Mouse (Mus musculus) heart, embryonic 13.5 days (tissue): ENCODE measurements around the gene Slc24a4. TPM values are rescaled to one million over a fixed set of nuclear protein-coding genes. Genes with fewer than 3 reads are reported as not detected.

Source experiments
- ATAC-seq: fragments of 200-750 bp; cut with Nextera tagmentation; 2 replicates; pipeline ENCODE4 v1.8.0; 2017; ENCODE audit warnings: moderate TSS enrichment; ENCODE audit not compliant: insufficient number of reproducible peaks, low FRiP score, low TSS enrichment; ENCODE audit errors: extremely low read depth
- H3K27ac ChIP-seq: fragments of 300-500 bp; sonication (generic); replicated peaks from 2 replicates; pipeline ENCODE4 v1.5.1; 2015; ENCODE audit warnings: moderate library complexity, mild to moderate bottlenecking, inconsistent platforms
- H3K27me3 ChIP-seq: fragments of 300-500 bp; sonication (generic); replicated peaks from 2 replicates; pipeline ENCODE4 v1.6.1; 2015; ENCODE audit warnings: mild to moderate bottlenecking, inconsistent platforms
- H3K36me3 ChIP-seq: fragments of 300-500 bp; sonication (generic); 2 replicates; pipeline ENCODE4 v1.6.1; 2015; ENCODE audit warnings: mild to moderate bottlenecking, inconsistent platforms
- H3K4me1 ChIP-seq: fragments of 300-500 bp; sonication (generic); 2 replicates; pipeline ENCODE4 v1.6.1; 2015; ENCODE audit warnings: inconsistent platforms
- H3K4me2 ChIP-seq: fragments of 300-500 bp; sonication (generic); 2 replicates; pipeline ENCODE4 v1.6.1; 2015; ENCODE audit warnings: inconsistent platforms, mild to moderate bottlenecking, moderate library complexity
- H3K4me3 ChIP-seq: fragments of 300-500 bp; sonication (generic); 2 replicates; pipeline ENCODE4 v1.5.1; 2015; ENCODE audit warnings: moderate library complexity, mild to moderate bottlenecking, inconsistent platforms
- H3K9ac ChIP-seq: fragments of 300-500 bp; sonication (generic); 2 replicates; pipeline ENCODE4 v1.6.1; 2015; ENCODE audit warnings: inconsistent platforms, mild to moderate bottlenecking, moderate library complexity
- H3K9me3 ChIP-seq: fragments of 300-500 bp; sonication (generic); 2 replicates; pipeline ENCODE4 v1.6.1; 2016; ENCODE audit warnings: inconsistent platforms
- WGBS: fragments of 180-500 bp; shearing (Covaris S2); methylation state at CpG from one replicate; pipeline ENCODE4 v1.1.7; 2015; ENCODE audit warnings: mixed read lengths; 5-methylcytosine and 5-hydroxymethylcytosine counted together
- polyA plus RNA-seq: library from polyadenylated mRNA; unstranded; fragments of >200 nt; fragmentation: Nextera tagmentation; extraction: Ambion mirVana; gene quantifications from 2 replicates; pipeline ENCODE4 v1.2.1, GENCODE M21; 2015

Gene Slc24a4
- polyA plus RNA-seq, 1 experiment from 2014 or later: 2.8 TPM

GRCm38 (mm10) chr12:102310261-102310660, 181.7 kb downstream of the Slc24a4 start:
- whole genome bisulfite sequencing: 94% methylated on average over 3 of the region's 3 CpGs
- Histone ChIP-seq H3K36me3 (peaks cover 31% of the 10 kb centered on the region), H3K4me2 (no peak overlapping the region), H3K4me1 (peaks cover 52% of the 10 kb centered on the region), H3K4me3 (no peak overlapping the region), H3K27me3 (no peaks in the 10 kb centered on the region), H3K9me3 (no peaks in the 10 kb centered on the region), H3K27ac (no peak overlapping the region), H3K9ac (no peak overlapping the region)
- no peak for ATAC-seq

DNA sequence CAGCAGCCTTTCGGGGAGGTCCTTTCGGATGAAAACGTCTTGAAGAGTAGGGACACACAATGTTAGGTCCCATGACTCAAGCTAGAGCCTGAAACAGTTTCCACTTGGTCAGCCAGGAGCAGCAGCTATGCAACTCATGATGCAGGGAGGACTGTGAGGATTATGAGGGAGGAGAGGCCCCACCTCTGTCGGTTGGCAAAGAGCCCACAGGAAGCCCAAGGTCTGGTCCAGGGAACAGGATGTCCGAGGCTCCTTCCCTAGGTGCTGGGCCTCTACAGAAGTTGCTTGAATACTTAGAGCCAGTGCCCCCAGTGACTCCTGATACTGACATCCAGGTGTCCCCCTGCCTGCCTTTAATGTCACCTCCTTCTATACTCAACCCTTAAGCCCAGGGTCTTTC, 182.9 kb downstream of the Slc24a4 start:
- no peaks in the 10 kb centered on the region for H3K9me3 ChIP-seq
- 75% methylated on average over 5 of the region's 5 CpGs for WGBS

More for the DNA sequence above, 182.9 kb downstream of the Slc24a4 start:
- no peak for ATAC-seq
- H3K9ac ChIP-seq: no peak overlapping the region
- no peak overlapping the region for H3K4me3 ChIP-seq
- peaks cover 37% of the 10 kb centered on the region for H3K36me3 ChIP-seq
- peaks cover 43% of the 10 kb centered on the region for H3K4me1 ChIP-seq
- H3K4me2 ChIP-seq: no peak overlapping the region
- H3K27me3 ChIP-seq: no peaks in the 10 kb centered on the region
- H3K27ac ChIP-seq: no peak overlapping the region

Other genes starting within 250 kb of the Slc24a4 start
- gene Trip11, start 215.5 kb upstream of the Slc24a4 start, polyA plus RNA-seq: 19.1 and 19.5 TPM in 2 replicates
- 7.3 and 7.9 TPM in 2 replicates for gene Atxn3, start 170.5 kb upstream of the Slc24a4 start, polyA plus RNA-seq
- gene Cpsf2, start 152.7 kb upstream of the Slc24a4 start, polyA plus RNA-seq: 19.4 and 22.0 TPM in 2 replicates
- 8.0 and 10.2 TPM in 2 replicates for gene Rin3, start 154.3 kb downstream of the Slc24a4 start, polyA plus RNA-seq